Mouse (Mus musculus) thymus, postnatal 36 days (tissue): ENCODE measurements around the gene Dennd2c.
A peak's percentile ranks its signal among the peaks of the same experiment; 100 is the strongest.

Experiments used
- DNase-seq, 2 experiments: peaks; one replicate each; pipeline ENCODE4 v3.0.0; 2022; ENCODE audit warnings: mixed read lengths in 2 of 2

The Dennd2c gene

GRCm38 (mm10) chr3:103123636-103124035, 21.2 kb downstream of the Dennd2c start:
- no peak for DNase-seq

- DNase-seq: no peak
Observed at GRCm38 (mm10) chr3:103126138-103126537, 23.7 kb downstream of the Dennd2c start.

DNA sequence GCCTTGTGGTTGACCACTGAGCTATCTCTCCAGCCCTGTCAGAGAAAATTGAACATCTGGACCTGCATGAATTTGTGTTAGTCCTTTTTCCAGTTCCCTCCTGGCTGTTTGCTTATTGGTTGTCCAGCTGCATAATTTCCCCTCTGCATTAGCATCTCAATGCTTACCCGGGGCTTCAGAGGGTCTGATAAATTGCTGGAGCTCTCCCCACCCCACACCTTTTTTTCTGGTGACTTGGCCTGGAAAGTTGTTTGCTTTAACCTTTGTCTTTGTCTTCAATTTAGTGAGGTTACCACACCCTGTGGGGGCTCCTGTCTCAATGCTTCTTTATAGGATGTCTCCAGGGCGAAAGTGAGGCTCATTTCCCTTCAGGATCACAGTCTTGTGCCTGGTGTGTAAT, 24.8 kb downstream of the Dennd2c start:
- DNase-seq: no peak

GRCm38 (mm10) chr3:103127721-103128120, 25.3 kb downstream of the Dennd2c start:
- DNase-seq: no peak

DNA sequence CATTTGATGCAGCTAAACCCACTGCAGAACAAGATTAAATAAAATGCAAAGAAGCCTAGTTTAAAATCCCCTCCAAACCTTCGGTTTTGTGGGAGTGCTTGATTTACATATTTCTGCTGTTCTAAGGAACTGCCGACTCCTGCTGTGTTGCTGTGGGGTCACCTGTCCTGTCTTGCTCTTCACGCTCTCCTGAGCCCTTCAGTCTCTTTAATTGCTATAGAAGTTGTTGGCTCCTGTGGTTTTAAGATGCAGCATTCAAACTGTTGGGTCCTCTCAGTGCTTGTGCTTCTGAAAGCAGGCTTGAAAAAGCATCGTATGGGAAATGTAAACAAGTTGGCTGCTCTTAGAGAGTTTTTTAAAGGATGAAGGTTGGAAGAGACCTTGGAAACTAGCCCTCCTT, 25.8 kb downstream of the Dennd2c start:
- no peak for DNase-seq

- DNase-seq: no peak
Observed at GRCm38 (mm10) chr3:103129367-103130159, 27.2 kb downstream of the Dennd2c start.

- DNase-seq: peak in 1 of 2 experiments; percentile 4
Observed at GRCm38 (mm10) chr3:103130236-103130751, 27.9 kb downstream of the Dennd2c start.

DNA sequence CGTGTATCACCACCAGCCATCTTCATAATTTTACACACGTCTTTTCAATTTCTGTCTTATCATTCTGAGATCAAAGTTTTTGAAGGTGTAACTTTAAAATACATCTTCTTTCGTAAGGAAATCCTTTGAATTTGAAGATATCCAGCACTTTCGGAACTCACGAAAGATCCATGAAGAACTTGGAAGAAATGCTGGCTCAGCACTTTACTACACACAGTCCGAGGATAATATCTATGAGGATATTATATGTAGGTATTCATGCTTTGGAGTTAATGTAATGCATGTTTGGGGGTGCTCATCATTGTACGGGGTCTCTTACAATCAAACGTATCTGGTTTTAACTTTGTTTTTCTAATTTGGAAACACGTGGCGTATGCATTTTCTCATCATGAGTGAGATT, 30.7 kb downstream of the Dennd2c start:
- no peak for DNase-seq

DNA sequence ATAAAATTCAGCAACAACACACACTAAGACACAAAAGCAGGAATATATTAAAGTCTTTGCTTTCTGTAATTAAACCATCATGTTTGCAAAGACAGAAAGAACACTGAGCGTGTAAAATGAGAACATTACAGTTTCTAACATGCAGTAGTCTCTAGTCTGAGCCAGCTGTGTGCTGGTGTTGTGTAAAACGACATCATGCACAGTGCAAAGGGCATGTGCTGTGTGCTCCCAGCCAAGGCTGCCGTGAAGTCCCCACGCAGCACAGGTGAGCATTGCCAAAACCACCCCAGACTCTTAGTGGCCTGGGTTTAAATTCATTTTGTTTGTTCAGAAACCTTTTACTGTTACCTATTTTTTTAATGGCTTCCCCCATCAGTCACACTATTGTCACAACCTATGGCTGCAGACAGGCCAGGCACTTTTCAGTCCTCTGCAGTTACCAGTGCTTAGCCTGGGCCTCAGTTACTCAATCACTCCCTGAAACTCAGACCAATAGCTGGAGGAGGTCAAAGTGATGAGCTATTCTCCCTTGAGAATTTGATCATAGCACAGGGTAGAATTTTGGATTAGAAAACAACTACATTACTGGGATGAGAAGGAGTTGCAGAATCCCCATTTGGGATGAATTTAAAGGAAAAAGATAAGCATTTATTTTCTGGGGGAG, 34.1 kb downstream of the Dennd2c start:
- no peak for DNase-seq

- DNase-seq: no peak
Observed at GRCm38 (mm10) chr3:103139047-103139446, 36.6 kb downstream of the Dennd2c start.

GRCm38 (mm10) chr3:103140095-103140838, 37.9 kb downstream of the Dennd2c start:
- DNase-seq: peak; percentile 12 to 13

- no peak for DNase-seq
Observed at GRCm38 (mm10) chr3:103141287-103141686, 38.9 kb downstream of the Dennd2c start.

DNA sequence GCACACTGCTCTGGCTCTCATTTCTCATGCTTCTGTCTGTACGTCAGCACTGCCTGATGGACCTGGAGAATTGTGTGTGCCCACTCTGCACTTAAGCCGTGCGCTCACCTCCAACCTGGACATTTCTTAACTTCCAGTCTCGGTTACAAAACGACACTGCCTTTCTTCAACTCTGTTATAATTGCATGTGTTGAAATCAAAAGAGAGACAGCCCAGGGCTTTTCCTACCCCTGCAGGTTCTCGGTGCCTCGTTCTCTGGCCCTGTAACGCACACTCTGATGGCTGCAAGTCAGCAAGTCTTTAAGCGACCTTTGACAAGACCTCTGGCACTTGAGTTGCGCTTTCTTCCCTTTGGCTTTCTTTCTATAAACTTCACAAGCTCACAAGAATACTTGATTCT, 40.0 kb downstream of the Dennd2c start:
- no peak for DNase-seq

DNA sequence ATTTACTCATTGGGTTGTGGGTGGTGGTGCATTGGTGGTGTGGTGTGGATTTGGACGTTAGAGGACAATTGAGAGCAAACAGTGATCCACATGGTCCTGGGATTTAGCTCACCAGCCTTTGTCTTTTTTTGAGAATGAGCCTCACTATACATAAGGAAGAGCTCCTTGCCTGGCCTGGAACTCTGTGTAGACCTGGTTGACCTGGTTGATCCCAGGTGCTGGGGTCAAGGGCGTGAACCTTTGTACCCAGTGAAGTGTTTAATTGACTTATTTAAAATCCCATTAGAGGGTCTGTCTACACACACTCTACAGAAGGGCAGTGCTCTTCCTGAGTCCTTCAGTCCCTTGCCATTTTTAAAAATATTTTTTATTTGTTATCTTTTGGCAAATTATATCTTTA, 42.9 kb downstream of the Dennd2c start:
- DNase-seq: no peak

GRCm38 (mm10) chr3:103145791-103146190, 43.4 kb downstream of the Dennd2c start:
- no peak for DNase-seq

GRCm38 (mm10) chr3:103146330-103147166, 44.1 kb downstream of the Dennd2c start:
- no peak for DNase-seq

GRCm38 (mm10) chr3:103147775-103148174, 45.4 kb downstream of the Dennd2c start:
- no peak for DNase-seq

- DNase-seq: peak; percentile 31 to 52
Observed at GRCm38 (mm10) chr3:103148941-103149340, 46.5 kb downstream of the Dennd2c start.

GRCm38 (mm10) chr3:103153761-103154160, 51.4 kb downstream of the Dennd2c start:
- no peak for DNase-seq

DNA sequence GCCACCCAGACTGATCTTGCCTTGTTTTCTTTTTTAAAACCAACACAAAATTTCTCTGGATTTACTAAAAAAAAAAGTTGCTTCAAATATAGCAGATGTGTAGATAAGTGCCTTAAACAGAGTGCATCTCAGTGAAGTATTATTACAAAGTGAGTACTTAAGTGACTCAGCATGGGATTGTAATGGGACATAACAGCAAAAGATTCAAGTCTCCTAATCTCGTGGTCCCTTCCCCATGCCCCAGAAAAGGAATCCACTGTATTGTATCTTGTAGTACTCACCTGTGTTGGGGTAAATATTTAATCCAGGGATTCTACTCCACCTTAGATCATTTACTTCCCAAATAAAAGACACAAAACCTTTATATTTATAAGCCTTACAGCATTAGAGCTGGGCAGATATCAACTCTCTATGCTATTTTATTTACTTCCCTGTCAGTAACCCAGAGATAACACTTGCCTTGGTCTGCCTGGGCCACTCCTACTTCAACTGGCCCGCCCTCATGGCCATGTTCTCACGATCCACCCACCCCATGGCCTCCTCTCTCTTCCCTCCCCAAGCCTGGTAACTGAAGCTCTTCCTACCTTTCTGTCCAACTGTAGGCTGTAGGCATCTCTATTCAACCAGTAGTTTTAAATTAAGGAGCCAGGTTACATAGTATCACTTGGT, 57.0 kb downstream of the Dennd2c start:
- DNase-seq: no peak

DNA sequence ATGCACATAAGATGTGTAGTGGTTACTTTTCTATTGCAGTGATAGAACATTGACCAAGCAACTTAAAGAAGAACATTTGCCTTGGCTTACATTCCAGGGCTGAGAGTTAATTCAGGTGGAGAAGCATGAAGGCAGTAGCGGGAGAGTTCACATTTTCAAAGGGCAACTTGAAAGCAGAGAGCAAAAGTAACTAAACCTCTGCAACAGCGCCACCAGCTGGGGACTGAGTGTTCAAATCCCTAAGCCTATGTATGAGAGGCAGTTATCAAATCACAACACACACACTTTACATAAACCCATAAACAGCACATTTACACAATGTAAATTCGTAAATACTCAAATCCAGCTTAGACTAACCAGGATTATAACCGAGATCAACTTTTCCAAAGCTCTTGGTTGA, 67.4 kb downstream of the Dennd2c start:
- DNase-seq: peak; percentile 78 to 79
